Mouse (Mus musculus): ENCODE data around the gene Bnc2.
A peak's percentile ranks its signal among the peaks of the same experiment; 100 is the strongest.

Bnc2 gene

GRCm38 (mm10) chr4:84675171-84675973, at the start of gene Bnc2:
TSS of gene Bnc2 (minus strand) at chr4:84675275.
- DNase-seq (ENCODE audit: low spot score in 2 of 2): peak; percentile 46 to 47

- peak in 1 of 2 experiments; percentile 12 for DNase-seq (ENCODE audit: low spot score in 2 of 2)
Measured at GRCm38 (mm10) chr4:84707961-84708360, 32.9 kb upstream of the Bnc2 start.

DNA sequence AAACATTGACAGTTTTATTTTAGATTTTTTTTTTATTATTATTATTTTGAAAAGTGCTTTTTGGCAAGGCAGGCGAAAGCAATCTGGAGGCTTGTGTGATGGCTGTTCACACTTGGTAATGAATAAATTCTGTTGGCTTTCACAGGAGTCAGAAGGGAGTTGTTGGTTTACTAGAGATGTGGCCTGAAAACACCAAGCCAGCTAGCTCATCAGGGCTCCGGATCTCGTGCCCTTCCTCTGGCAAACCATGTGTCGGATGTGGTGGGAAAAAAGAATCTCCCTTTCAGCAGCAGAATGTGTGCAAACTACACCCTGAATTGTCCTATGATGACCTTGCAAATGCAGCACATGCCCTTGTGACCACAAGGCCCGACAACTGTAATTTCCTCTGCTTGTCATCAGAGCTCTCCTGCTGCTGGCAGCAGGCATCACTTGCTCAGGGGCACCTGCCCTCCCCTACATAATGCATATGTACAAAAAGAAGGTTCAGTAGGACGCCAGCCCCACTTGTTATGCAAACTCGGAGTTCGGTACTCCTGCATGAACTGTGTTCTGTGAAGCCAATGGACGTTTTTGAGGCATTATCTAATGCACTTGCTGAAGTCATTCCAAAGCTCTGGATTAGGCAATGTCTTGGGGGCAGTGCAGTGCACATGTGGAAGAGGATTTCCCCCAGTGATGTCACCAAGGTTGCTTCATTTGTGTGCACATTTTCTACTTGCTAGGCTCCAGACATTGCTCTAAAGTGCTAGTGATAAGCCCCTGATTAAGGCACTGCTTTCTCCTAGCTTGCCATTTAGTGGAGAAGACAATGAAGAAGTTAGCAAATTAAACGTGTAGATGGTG, 10.7 kb upstream of the Bnc2 start:
- peak; percentile 21 to 43 for DNase-seq (ENCODE audit: low spot score in 2 of 2)

- DNase-seq (ENCODE audit: low spot score in 2 of 2): peak in 1 of 2 experiments; percentile 1
Measured at GRCm38 (mm10) chr4:84685009-84685408, 9.9 kb upstream of the Bnc2 start.

DNA sequence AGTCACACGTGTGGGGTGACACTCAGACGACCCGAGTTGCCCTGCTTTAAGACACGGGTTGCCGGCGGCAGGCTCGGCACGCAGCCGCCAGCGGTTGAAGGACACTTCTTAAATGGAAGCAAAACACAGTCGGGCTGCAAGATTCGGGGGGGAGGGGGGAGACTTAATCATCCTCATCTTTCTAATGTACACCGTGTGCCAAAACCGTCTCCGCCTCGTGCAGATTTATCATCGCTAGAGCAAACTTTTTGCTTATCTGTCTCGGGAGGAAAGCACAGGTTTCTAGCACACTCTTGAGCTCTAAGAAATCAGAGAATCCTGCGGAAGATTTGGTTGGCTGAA, 870 bp upstream of the Bnc2 start:
- peak in 1 of 2 experiments; percentile 1 for DNase-seq (ENCODE audit: low spot score in 2 of 2)

DNA sequence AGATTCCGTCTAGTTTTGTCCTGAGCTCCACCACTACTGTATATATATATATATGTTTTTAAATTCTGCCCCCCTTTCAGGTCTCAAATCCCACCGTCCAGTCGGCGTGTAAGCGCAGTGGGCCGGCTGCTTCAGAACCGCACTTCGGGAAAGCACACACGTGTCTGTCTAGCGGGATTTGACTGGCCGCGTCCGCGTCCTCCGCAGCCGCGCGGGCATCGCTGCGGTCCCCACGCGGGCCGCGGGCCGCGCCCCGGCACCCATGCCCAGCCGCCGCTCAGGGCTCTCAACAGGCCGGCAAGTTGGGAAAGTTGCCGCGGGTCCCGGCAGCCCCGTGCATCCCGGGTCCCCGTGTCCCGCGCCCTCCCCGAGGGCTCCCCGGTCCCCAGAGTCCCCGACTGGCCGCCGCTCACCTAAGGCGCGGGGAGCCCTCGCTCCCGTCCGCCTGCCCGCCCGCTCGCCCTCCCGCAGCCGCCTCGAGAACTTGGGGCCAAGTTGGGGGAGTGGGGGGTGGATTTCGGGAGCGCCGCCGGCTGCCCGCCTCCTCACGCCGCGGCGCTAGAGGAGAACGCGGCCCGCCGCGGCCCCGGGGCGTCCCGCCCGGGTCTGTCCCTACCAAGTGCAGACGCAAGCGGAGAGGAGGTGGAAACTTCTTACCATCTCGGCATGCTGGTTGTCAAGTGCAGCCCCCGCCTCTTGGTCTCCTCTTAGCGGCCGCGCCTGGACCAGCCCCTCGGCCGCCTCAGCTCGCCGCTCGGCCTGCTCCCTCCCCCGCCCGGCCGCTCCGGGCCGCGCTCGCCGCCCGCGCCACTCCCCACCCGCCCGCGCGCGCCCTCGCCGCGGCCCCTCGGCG, 531 bp downstream of the Bnc2 start:
- DNase-seq (ENCODE audit: low spot score in 2 of 2): peak; percentile 50 to 59

DNA sequence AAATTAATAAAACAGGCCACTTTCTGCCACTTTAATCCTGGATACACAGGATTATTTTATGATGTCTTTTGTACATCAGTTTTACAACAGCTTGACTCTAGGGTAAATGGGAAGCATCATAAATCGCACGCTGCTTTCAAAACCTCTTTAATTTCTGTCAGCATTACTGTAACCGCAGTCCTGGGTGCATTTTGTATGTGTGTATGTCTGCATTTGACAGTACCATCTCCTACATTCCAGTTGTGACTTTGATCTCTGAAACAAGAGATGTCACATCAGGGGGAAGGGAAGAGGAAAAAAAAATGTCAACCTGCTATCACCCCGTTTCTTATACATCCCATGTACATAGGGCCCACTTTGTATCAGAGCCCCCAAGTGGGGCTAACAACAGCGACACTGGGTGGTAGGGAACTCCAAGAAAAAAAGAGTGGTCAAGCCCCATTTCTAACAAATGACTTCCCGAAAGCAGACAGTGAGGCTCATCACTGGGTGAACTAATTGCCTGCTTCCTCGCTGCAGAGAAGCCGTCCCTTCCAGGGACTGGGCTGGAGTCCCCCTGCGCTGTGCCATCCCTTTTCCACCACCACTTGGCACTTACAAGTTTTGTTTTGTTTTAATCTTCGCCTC, 1.3 kb downstream of the Bnc2 start:
- DNase-seq (ENCODE audit: low spot score in 2 of 2): no peak

DNA sequence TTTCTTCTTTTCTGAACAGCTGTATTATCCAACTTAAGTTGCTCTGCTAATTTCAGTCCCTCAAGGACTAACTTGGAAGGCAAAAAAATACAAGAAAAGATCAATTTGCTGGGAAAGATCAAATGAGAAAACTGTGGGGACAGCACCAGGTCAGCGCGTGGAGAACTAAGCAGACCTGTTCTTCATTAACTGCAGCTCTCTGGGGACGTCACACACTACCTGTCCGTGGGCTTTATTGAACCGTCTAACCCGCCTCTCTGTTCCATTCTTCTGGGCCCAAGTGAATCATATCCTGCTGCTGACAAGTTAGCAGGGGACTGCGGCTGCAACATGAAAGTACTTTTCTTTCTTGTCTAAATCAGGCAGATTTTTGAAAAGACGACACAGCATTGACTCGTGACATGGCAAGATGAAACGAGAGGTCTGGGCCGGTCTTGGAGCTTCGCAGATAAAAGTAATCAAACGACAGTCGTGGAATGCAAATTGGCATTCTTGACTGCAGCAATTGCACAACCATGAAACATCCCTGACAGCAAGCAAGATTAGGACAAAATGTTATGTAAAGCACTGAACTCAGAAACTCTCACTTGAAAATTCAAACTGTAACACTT, 2.8 kb downstream of the Bnc2 start:
- peak in 1 of 2 experiments; percentile 21 for DNase-seq (ENCODE audit: low spot score in 2 of 2)

- no peak for DNase-seq (ENCODE audit: low spot score in 2 of 2)
Measured at GRCm38 (mm10) chr4:84670996-84671395, 4.1 kb downstream of the Bnc2 start.

- DNase-seq (ENCODE audit: low spot score in 2 of 2): peak in 1 of 2 experiments; percentile 7
Measured at GRCm38 (mm10) chr4:84669650-84670049, 5.4 kb downstream of the Bnc2 start.

GRCm38 (mm10) chr4:84668949-84669605, 6.0 kb downstream of the Bnc2 start:
- peak in 1 of 2 experiments; percentile 7 for DNase-seq (ENCODE audit: low spot score in 2 of 2)

DNA sequence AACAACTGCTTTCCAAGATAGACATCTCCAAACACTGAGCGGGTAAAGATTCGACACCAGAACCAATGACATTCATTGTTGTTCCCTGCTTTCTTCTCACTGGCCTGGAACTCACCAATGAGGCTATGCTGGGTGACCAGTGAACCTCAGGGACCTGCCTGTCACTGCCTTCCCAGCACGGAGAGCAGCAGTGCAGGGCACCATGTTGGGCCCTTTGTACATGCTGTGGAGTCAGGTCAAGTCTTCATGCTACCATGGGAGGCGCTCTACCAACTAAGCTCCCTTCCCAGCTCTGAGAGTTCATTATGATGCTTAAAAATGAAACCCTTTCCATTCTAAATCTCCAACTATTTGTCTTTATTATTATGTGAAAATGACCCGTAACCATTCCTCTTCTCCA, 6.8 kb downstream of the Bnc2 start:
- DNase-seq (ENCODE audit: low spot score in 2 of 2): no peak

DNA sequence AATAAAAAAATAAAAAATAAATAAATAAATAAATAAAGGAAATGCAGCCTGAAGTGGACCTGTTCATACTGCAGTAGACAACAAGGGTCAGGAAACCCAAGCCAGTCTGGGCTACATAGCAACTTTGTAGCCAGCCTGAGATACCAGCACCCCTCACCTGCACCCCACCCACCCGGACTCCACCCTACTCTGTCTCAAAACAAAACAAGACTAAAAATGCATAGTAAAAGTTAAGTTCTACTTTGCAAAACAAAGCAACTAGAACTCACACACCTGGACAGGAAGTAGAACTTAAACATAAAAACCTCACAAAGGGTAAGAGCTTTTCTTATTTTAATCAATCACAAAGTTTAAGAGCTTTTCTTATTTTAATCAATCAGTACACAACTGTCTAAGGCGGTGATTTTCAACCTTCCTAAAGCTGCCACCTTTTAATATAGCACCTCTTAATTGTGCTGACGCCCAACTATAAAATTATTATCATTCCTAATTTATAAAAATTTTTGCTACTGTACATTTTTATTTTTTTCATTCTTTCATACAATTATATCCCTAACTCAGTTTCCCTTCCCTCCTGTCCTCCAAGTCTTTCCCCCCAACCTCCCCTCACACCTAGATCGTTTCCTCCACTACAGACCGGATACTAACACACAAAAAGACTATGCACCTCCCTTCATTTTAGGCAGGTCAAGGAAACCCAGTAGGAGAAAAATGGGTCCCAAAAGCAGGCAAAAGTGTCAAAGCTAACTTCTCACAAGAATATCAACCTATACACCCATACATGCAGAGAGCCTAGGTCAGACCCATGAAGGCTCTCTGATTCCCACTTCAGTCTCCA, 12.6 kb downstream of the Bnc2 start:
- DNase-seq (ENCODE audit: low spot score in 2 of 2): no peak

DNA sequence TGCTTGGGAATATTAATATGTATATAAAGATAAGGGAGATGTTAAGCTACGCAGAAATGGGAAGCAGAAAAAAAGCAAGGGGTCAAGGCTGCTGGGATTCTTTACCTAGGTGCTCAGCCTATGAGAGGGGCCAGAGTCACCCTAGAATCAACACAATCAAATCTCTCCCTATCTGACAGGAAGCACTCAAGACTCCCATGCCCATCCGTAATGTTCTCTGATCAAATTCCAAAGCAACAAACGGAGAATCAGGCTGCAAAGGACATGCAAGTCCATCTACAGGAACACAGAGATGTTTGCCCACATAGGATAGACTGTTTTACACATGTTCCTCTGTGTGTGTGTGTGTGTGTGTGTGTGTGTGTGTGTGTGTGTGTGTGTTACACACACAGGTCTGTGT, 13.7 kb downstream of the Bnc2 start:
- DNase-seq (ENCODE audit: low spot score in 2 of 2): no peak

DNA sequence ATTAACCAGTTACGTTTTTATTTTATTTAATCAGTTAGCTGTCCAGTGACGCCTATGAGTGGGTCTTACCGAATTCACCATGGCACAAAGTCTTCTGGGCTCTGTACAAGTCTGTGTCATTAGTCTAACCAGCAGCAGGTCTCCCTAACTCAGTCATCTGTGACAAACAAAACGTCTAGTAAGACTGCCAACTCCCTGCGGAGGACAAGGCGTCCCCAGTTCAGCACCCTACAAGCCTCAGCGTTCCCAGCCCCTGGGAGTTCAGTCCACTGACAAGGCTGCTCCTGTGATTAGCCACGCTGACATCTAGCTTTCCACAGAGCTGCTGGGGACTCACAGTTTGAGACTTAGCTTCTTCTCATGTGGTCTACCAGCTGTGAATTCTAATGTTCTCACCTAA, 23.3 kb downstream of the Bnc2 start:
- no peak for DNase-seq (ENCODE audit: low spot score in 2 of 2)

GRCm38 (mm10) chr4:84646576-84646975, 28.5 kb downstream of the Bnc2 start:
- no peak for DNase-seq (ENCODE audit: low spot score in 2 of 2)

- DNase-seq (ENCODE audit: low spot score in 2 of 2): no peak
Measured at GRCm38 (mm10) chr4:84639166-84639565, 35.9 kb downstream of the Bnc2 start.

DNA sequence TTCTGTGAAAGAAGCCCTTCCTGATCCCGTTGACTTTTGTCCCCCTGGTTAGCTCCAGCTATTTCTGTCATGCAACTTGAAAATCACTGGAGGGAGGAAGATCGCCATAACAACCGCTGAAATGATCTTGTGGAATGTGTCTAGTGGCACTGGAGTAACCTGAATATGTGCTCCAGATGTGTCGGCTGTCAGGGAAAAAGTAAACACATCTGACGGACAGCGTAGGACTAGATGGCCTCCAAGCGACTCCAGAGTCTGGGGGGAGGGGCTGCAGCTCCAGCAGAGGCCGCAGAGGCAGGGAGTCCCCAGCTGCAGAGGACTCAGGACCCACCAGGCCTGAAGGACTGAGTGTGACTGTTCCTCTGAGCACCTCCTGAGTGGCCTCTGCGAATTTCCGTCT, 37.4 kb downstream of the Bnc2 start:
- no peak for DNase-seq (ENCODE audit: low spot score in 2 of 2)

GRCm38 (mm10) chr4:84634751-84635150, 40.3 kb downstream of the Bnc2 start:
- DNase-seq (ENCODE audit: low spot score in 2 of 2): no peak

DNA sequence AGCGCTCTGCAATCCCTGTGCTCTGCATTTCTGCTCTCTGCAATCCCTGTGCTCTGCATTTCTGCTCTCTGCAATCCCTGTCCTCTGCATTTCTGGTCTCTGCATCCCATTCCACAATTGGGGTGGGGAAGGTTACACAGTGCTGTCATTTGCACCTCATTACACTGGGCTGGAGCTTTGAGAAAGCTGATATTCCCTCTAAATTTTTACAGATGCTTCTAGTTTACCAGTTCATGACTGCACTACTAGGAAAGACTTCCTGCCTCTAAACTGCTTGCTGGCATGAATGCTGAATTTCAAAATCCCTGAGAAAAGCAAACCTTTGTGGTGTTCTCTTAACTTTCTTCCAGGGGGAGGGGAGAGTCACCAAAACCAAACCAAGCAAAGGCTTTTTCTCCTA, 41.1 kb downstream of the Bnc2 start:
- DNase-seq (ENCODE audit: low spot score in 2 of 2): no peak
